Mouse (Mus musculus): ENCODE data around the gene Scn3a.

DNA sequence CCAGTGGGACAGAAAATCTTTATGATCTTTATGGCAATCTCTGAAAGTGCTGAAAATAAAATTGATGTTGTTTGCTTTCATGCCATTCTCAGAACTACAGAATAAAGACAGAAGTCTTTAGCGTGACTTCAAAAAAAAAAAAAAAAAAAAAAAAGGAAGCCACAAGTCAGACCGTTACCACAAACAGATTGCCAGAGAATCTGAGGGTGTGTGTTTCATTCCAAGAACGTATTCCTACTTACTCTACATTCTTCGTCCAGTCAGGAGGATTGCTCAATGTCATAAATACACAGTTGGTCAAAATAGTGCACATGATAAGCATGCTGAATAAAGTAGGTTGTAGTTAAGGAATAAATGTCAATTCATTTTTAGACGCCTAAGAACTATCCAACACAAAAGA, 38.3 kb downstream of the Scn3a start:
- TF ChIP-seq CTCF (conservative IDR thresholded peaks at IDR 0.05; ENCODE audit: low read length) = no peak
- TF ChIP-seq NANOG (IDR thresholded peaks at IDR 0.05; ENCODE audit: borderline replicate concordance, low read length) = no peak
- no peak for TF ChIP-seq POU5F1 (IDR thresholded peaks at IDR 0.05; ENCODE audit: borderline replicate concordance, low read length)

Measured in E14TG2a.4 (cell line).